Mouse (Mus musculus) liver, embryonic 15.5 days (tissue): Measurements from ENCODE around the gene N4bp3. TPM values are rescaled to one million over a fixed set of nuclear protein-coding genes. Genes with fewer than 3 reads are reported as not detected.

Experiments
- ATAC-seq: fragments of 200-750 bp; cut with Nextera tagmentation; 2 replicates; pipeline ENCODE4 v1.8.0; 2017; ENCODE audit warnings: moderate number of reproducible peaks, mild to moderate bottlenecking, moderate library complexity; ENCODE audit not compliant: insufficient read depth
- H3K27ac ChIP-seq: fragments of 300-500 bp; sonication (generic); replicated peaks from 2 replicates; pipeline ENCODE4 v1.5.1; 2015; ENCODE audit warnings: mild to moderate bottlenecking, inconsistent platforms
- H3K27me3 ChIP-seq: fragments of 300-500 bp; sonication (generic); 2 replicates; pipeline ENCODE4 v1.6.1; 2015; ENCODE audit warnings: mild to moderate bottlenecking, inconsistent platforms
- H3K36me3 ChIP-seq: fragments of 300-500 bp; sonication (generic); replicated peaks from 2 replicates; pipeline ENCODE4 v1.6.1; 2015; ENCODE audit warnings: moderate library complexity, mild to moderate bottlenecking, inconsistent platforms
- H3K4me1 ChIP-seq: fragments of 300-500 bp; sonication (generic); replicated peaks from 2 replicates; pipeline ENCODE4 v1.6.1; 2015; ENCODE audit warnings: inconsistent platforms
- H3K4me2 ChIP-seq: fragments of 300-500 bp; sonication (generic); 2 replicates; pipeline ENCODE4 v1.6.1; 2015; ENCODE audit warnings: moderate library complexity, mild to moderate bottlenecking, inconsistent platforms
- H3K4me3 ChIP-seq: fragments of 300-500 bp; sonication (generic); replicated peaks from 2 replicates; pipeline ENCODE4 v1.5.1; 2015; ENCODE audit warnings: mild to moderate bottlenecking, inconsistent platforms
- H3K9ac ChIP-seq: fragments of 300-500 bp; sonication (generic); 2 replicates; pipeline ENCODE4 v1.6.1; 2015; ENCODE audit warnings: moderate library complexity, mild to moderate bottlenecking, inconsistent platforms
- H3K9me3 ChIP-seq: fragments of 300-500 bp; sonication (generic); replicated peaks from 2 replicates; pipeline ENCODE4 v1.6.1; 2016; ENCODE audit warnings: inconsistent platforms
- WGBS: fragments of 180-500 bp; shearing (Covaris S2); methylation state at CpG from one replicate; pipeline ENCODE4 v1.1.7; 2015; ENCODE audit warnings: mixed read lengths; ENCODE audit not compliant: insufficient replicate concordance; 5-methylcytosine and 5-hydroxymethylcytosine counted together
- polyA plus RNA-seq: library from polyadenylated mRNA; unstranded; fragments of >200 nt; fragmentation: Nextera tagmentation; extraction: Ambion mirVana; gene quantifications from 2 replicates; pipeline ENCODE4 v1.2.1, GENCODE M21; 2015

The N4bp3 gene
- polyA plus RNA-seq, 1 experiment from 2014 or later = 2.9 TPM

GRCm38 (mm10) chr11:51650261-51650660, 381 bp downstream of the N4bp3 start:
- H3K4me3 ChIP-seq = peak overlapping the region; percentile 61
- H3K36me3 ChIP-seq = no peaks in the 10 kb centered on the region
- H3K4me2 ChIP-seq = peak overlapping the region; percentile 76
- under 1% methylated on average over 30 of the region's 30 CpGs for WGBS
- H3K9ac ChIP-seq = peak overlapping the region; percentile 49; the same call in 1 of the 2 replicates
- H3K27me3 ChIP-seq = peaks cover 68% of the 10 kb centered on the region
- H3K27ac ChIP-seq = no peak overlapping the region
- H3K4me1 ChIP-seq = peaks cover 30% of the 10 kb centered on the region
- H3K9me3 ChIP-seq = no peaks in the 10 kb centered on the region
- ATAC-seq = peak; percentile 16; the same call in 1 of the 2 replicates

- peak overlapping the region; percentile 61 for H3K4me3 ChIP-seq
- 2% methylated on average over 7 of the region's 7 CpGs for WGBS
- peaks cover 70% of the 10 kb centered on the region for H3K27me3 ChIP-seq
- peak overlapping the region; percentile 76 for H3K4me2 ChIP-seq
- H3K36me3 ChIP-seq = no peaks in the 10 kb centered on the region
- H3K4me1 ChIP-seq = peaks cover 30% of the 10 kb centered on the region
- peak overlapping the region; percentile 49; the same call in 1 of the 2 replicates for H3K9ac ChIP-seq
- no peak overlapping the region for H3K27ac ChIP-seq
- no peak for ATAC-seq
- no peaks in the 10 kb centered on the region for H3K9me3 ChIP-seq
Measured at GRCm38 (mm10) chr11:51649889-51650199, 798 bp downstream of the N4bp3 start.

- no peak for ATAC-seq
- H3K27ac ChIP-seq = no peak overlapping the region
- 31% methylated on average over 11 of the region's 11 CpGs for WGBS
Measured at GRCm38 (mm10) chr11:51649111-51649888, 1.3 kb downstream of the N4bp3 start.

GRCm38 (mm10) chr11:51648566-51648965, 2.1 kb downstream of the N4bp3 start:
- Histone ChIP-seq H3K9me3 (no peaks in the 10 kb centered on the region), H3K9ac (no peak overlapping the region), H3K4me1 (peaks cover 34% of the 10 kb centered on the region), H3K36me3 (no peaks in the 10 kb centered on the region), H3K27ac (no peak overlapping the region), H3K4me3 (no peak overlapping the region), H3K27me3 (peaks cover 78% of the 10 kb centered on the region), H3K4me2 (no peak overlapping the region)
- no peak for ATAC-seq
- WGBS = 35% methylated on average over 3 of the region's 3 CpGs

More at GRCm38 (mm10) chr11:51649111-51649888, 1.3 kb downstream of the N4bp3 start:
- H3K9ac ChIP-seq = no peak overlapping the region
- H3K4me2 ChIP-seq = peak overlapping the region; percentile 76
- no peaks in the 10 kb centered on the region for H3K36me3 ChIP-seq
- peaks cover 30% of the 10 kb centered on the region for H3K4me1 ChIP-seq
- H3K9me3 ChIP-seq = no peaks in the 10 kb centered on the region
- H3K4me3 ChIP-seq = peak overlapping the region; percentile 61
- peaks cover 70% of the 10 kb centered on the region for H3K27me3 ChIP-seq

DNA sequence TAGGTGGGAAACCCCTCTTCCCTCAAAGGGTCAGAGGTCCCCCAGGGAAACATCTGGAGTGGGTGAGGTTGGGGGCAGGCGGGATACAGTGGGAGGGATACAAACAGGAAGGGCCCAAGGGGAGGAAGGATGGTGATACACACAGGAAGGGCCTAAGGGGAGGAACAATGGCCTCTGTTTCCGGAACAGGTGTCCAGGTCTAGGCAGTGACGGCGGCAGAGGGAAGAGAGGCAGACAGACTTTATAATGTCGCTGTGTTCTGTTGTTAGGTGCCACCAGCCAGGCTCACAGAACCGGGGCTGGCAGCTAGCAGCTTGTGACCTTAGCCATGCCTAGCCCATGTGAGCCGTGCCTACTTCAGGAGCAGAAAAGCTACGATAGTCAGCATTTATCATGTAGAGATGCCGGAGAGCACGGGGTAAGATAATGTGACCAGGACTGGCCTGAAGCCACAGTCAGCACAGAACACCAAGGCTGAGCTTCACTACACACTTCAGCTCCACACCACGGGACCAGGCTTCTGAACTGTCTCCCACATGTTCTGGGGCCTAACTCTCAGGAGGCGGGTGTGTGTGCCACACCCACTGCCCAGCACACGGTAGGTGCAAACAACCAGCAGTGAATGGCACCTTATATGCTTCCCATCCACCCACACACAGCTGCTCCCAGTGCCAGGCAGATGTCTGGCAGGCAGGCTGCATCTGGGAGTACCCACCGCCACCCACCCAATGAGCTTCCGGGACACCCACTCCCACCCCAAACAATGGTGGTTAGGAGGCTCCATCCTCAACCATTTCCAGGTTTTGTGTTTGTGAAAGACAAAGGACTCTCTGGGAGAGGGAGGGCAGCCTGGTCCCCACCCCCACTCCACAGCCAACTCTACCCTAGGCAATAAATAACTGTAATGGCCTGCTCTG, 3.6 kb downstream of the N4bp3 start:
- Histone ChIP-seq H3K4me3 (no peak overlapping the region), H3K36me3 (no peaks in the 10 kb centered on the region), H3K9ac (no peak overlapping the region), H3K4me1 (peaks cover 40% of the 10 kb centered on the region), H3K27ac (no peak overlapping the region), H3K27me3 (peaks cover 75% of the 10 kb centered on the region), H3K4me2 (no peak overlapping the region), H3K9me3 (no peaks in the 10 kb centered on the region)
- ATAC-seq = no peak
- WGBS = 39% methylated on average over 15 of the region's 15 CpGs

DNA sequence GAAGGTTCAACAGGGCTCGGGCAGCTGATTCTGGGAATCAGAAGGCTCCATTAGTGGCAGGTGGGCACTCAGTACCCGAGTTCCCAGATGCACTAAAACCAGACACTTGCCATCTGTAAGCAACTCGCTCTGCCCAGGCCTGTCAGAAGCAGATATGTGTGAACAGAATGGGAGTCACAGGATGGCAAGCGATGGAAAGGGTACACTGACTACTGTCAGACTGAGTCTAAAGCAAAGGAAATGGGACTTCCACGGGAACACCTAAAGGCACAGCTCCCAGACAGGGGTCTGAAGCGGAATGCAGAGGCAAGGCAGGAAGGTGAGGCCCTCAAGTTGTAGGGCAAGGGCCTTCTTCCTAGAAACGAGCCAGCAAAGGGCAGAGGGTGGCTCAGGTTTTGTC, 4.4 kb downstream of the N4bp3 start:
- Histone ChIP-seq H3K9ac (no peak overlapping the region), H3K4me1 (peaks cover 40% of the 10 kb centered on the region), H3K4me2 (no peak overlapping the region), H3K27ac (no peak overlapping the region), H3K9me3 (no peaks in the 10 kb centered on the region), H3K36me3 (no peaks in the 10 kb centered on the region), H3K27me3 (peaks cover 67% of the 10 kb centered on the region), H3K4me3 (no peak overlapping the region)
- WGBS = 54% methylated on average over 7 of the region's 7 CpGs
- ATAC-seq = no peak

DNA sequence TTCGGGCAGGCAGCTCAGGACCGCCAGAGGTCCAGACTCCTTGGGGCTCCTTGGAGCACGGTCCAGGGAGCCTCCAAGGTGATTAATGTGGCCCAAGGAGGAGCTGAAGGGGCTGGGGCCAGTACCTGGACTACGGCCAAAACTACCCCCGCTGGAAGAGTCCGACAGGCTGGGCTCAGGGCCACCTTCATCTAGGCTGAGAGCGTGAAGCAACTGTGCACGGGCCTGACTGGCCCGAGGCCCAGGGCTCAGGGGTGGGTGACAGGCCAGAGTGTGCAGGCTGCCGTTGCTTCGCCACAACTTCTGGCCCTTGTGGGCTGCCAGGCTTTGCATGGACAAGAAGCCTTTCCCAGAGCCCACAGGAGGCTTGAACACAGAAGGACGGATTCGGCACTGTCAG, 5.3 kb downstream of the N4bp3 start:
- 80% methylated on average over 13 of the region's 13 CpGs for WGBS
- ATAC-seq = no peak
- H3K27me3 ChIP-seq = peaks cover 58% of the 10 kb centered on the region
- H3K9ac ChIP-seq = no peak overlapping the region
- no peak overlapping the region for H3K4me3 ChIP-seq
- H3K4me1 ChIP-seq = peaks cover 31% of the 10 kb centered on the region
- H3K9me3 ChIP-seq = no peaks in the 10 kb centered on the region
- H3K36me3 ChIP-seq = no peaks in the 10 kb centered on the region
- H3K27ac ChIP-seq = no peak overlapping the region
- H3K4me2 ChIP-seq = no peak overlapping the region

DNA sequence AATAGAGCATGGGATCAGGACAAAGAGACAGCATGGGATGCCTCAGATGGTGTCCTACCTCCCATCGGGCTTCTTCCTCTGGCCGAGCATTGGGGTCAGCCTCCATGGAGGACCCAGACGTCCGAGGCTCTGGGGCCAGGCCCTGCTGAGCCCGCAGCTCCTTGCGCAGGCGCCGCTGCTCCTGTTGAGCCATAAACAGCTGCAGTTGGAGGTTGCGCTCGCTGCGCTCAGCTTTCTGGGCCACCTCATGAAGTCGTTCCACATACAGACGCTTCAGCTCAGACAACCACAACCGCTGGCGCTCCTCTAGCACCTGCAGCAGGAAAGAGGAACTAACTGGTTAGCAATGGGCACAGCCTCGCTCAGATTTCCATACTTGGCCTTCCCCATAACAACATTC, 6.4 kb downstream of the N4bp3 start:
- Histone ChIP-seq H3K4me1 (peaks cover 20% of the 10 kb centered on the region), H3K4me2 (peak overlapping the region; percentile 10; the same call in 1 of the 2 replicates), H3K9me3 (no peaks in the 10 kb centered on the region), H3K4me3 (no peak overlapping the region), H3K36me3 (no peaks in the 10 kb centered on the region), H3K9ac (no peak overlapping the region), H3K27me3 (peaks cover 47% of the 10 kb centered on the region), H3K27ac (0 out of 2 replicates have a peak overlapping the region, but pooled peaks have one; percentile 19)
- WGBS = 25% methylated on average over 16 of the region's 16 CpGs
- no peak for ATAC-seq

DNA sequence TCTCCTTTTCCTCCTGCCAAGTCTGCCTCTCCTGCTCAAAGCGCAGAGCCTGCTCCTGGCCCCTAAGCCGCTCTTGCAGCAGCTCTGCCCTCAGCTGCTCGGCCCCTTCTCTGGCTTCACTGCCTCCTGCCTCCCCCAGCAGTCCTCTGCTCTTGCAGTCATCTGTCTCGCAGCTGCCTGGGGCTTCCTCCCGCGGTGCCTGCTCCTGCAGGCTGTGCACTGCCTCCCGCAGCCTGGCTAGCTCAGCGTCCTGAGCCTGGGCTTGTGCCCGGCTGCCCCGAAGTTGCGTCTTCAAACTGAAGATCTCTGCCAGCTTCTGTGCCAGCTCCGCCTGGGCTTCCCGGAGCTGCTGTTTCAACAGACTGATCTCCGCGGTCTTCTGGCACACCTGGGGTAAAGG, 6.9 kb downstream of the N4bp3 start:
- ATAC-seq = no peak
- Histone ChIP-seq H3K36me3 (no peaks in the 10 kb centered on the region), H3K9me3 (no peaks in the 10 kb centered on the region), H3K4me1 (peaks cover 18% of the 10 kb centered on the region), H3K27me3 (peaks cover 42% of the 10 kb centered on the region), H3K4me3 (no peak overlapping the region), H3K9ac (no peak overlapping the region), H3K27ac (0 out of 2 replicates have a peak overlapping the region, but pooled peaks have one; percentile 19), H3K4me2 (peak overlapping the region; percentile 10; the same call in 1 of the 2 replicates)
- WGBS = 40% methylated on average over 15 of the region's 15 CpGs

- no peak overlapping the region for H3K9ac ChIP-seq
- ATAC-seq = no peak
- WGBS = 50% methylated on average over 9 of the region's 9 CpGs
- peaks cover 38% of the 10 kb centered on the region for H3K27me3 ChIP-seq
- H3K4me1 ChIP-seq = peaks cover 16% of the 10 kb centered on the region
- no peaks in the 10 kb centered on the region for H3K9me3 ChIP-seq
- no peak overlapping the region for H3K4me3 ChIP-seq
- no peaks in the 10 kb centered on the region for H3K36me3 ChIP-seq
- H3K27ac ChIP-seq = no peak overlapping the region
- H3K4me2 ChIP-seq = no peak overlapping the region
Measured at GRCm38 (mm10) chr11:51643202-51643601, 7.4 kb downstream of the N4bp3 start.

DNA sequence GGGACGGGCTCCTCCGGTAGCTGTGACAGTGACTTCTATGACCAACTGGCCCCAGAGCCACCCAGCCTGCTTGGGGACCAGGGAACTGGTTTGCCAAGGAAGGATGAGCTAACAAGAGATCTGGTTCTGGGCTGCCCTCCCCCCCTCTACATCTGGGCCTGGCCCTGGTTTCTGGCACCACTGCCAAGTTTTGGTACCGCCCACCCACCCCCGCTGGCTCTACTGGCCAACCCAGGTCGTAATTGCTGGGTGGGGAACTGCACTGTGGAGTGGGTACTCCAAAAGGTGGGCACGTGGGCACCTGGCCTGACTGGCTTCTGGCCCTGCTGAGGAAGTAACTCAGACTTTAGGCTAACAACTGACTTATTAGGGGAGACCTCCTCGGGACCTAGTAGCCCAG, 9.9 kb downstream of the N4bp3 start:
- WGBS = 66% methylated on average over 7 of the region's 7 CpGs
- no peak for ATAC-seq
- Histone ChIP-seq H3K27ac (no peak overlapping the region), H3K27me3 (peaks cover 22% of the 10 kb centered on the region), H3K9me3 (no peaks in the 10 kb centered on the region), H3K4me1 (peaks cover 28% of the 10 kb centered on the region), H3K9ac (no peak overlapping the region), H3K4me3 (no peak overlapping the region), H3K36me3 (no peaks in the 10 kb centered on the region), H3K4me2 (no peak overlapping the region)
